Mouse (Mus musculus) hindbrain, postnatal 0 days (tissue): Measurements from ENCODE around the gene Fnbp1. TPM values are rescaled to one million over a fixed set of nuclear protein-coding genes. Genes with fewer than 3 reads are reported as not detected.

Experiments
- ATAC-seq: fragments of 200-750 bp; cut with Nextera tagmentation; 2 replicates; pipeline ENCODE4 v1.8.0; 2017; ENCODE audit warnings: mild to moderate bottlenecking, moderate TSS enrichment, moderate library complexity
- DNase-seq: peaks from one replicate; pipeline ENCODE4 v3.0.0-alpha.2; 2015; ENCODE audit warnings: low spot score
- H3K27ac ChIP-seq: fragments of 300-500 bp; sonication (generic); 2 replicates; pipeline ENCODE4 v1.5.1; 2014; ENCODE audit warnings: mild to moderate bottlenecking
- H3K27me3 ChIP-seq: fragments of 300-500 bp; sonication (generic); 2 replicates; pipeline ENCODE4 v1.6.1; 2014; ENCODE audit warnings: low read length, mixed read lengths; ENCODE audit not compliant: insufficient read depth
- H3K36me3 ChIP-seq: fragments of 300-500 bp; sonication (generic); 2 replicates; pipeline ENCODE4 v1.6.1; 2014; ENCODE audit warnings: low read length, mixed read lengths; ENCODE audit not compliant: insufficient read depth
- H3K4me1 ChIP-seq: fragments of 300-500 bp; sonication (generic); 2 replicates; pipeline ENCODE4 v1.6.1; 2014; ENCODE audit warnings: antibody characterized with exemption, low read length, mixed read lengths; ENCODE audit not compliant: insufficient read depth
- H3K4me2 ChIP-seq: fragments of 300-500 bp; sonication (generic); 2 replicates; pipeline ENCODE4 v1.6.1; 2014; ENCODE audit warnings: low read depth, mild to moderate bottlenecking, low read length, moderate library complexity, mixed read lengths
- H3K4me3 ChIP-seq: fragments of 300-500 bp; sonication (generic); 2 replicates; pipeline ENCODE4 v1.5.1; 2014; ENCODE audit warnings: low read length
- H3K9ac ChIP-seq: fragments of 300-500 bp; sonication (generic); replicated peaks from 2 replicates; pipeline ENCODE4 v1.6.1; 2014; ENCODE audit warnings: mild to moderate bottlenecking, low read length, moderate library complexity, mixed read lengths
- H3K9me3 ChIP-seq: fragments of 300-500 bp; sonication (generic); 2 replicates; pipeline ENCODE4 v1.6.1; 2016; ENCODE audit warnings: low read length, mixed read lengths
- CTCF ChIP-seq: IDR thresholded peaks from 2 replicates; pipeline ENCODE4 v1.5.1; 2016; ENCODE audit warnings: antibody characterized with exemption, control low read depth, low read depth
- WGBS: fragments of 180-500 bp; shearing (Covaris S2); extraction: QIAGEN DNeasy Blood & Tissue Kit; methylation state at CpG from one replicate; pipeline ENCODE4 v1.1.7; 2014; 5-methylcytosine and 5-hydroxymethylcytosine counted together
- polyA plus RNA-seq: library from polyadenylated mRNA; unstranded; fragments of >200 nt; fragmentation: Nextera tagmentation; extraction: Ambion mirVana; gene quantifications from 2 replicates; pipeline ENCODE4 v1.2.1, GENCODE M21; 2015
- total RNA-seq: library from RNA; depleted of rRNA; stranded (reverse); fragments of >200 nt; gene quantifications from 2 replicates; pipeline ENCODE4 v1.2.3, GENCODE M21; 2014; rRNA removed

Fnbp1 gene
- total and polyA plus RNA-seq, 2 experiments from 2014 or later, result 24.1 to 32.1 TPM

DNA sequence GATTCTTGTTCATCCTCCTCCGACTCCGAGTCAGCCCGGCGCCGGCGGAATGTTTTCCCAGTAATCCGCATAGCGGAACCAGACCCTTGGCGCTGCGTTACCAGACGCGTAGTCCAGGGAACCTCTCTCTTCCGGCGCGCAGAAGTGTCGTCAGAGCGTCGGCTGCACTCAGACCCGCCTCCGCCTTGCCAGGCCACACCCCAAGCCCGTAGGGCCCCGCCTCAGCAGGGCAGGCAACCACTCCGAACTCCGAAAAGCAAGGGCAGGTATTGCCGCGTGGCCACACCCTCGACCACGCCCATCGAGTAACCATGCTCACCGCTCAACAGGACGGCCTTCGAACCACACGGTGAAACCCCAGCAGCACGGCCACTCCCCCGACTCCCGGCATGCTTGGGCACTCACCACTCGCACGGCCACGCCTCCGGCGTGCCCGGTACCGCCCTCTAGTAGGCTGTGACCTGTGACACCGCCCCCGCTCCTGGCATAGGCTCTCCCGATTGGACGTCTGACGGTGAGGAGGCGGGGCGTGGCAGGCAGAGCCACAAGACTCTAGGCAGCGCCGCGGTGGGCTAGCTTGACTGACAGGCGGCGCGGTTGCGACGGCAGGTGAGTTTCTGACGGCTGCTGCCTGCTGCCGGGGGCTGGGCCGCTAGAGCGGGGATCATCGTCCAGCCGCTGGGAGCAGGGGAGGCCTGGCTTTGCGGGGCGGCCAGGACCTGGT is 159.9 kb downstream of the Fnbp1 start, which contains the start of the genes BC005624 and Usp20:
TSS of gene BC005624 (minus strand) at position 412 of the 724 bp plus-strand sequence.
TSS of gene Usp20 (plus strand) at position 490 of the 724 bp plus-strand sequence.
- peak within 1 kb of the TSS; percentile 62 for H3K4me2 ChIP-seq
- WGBS, result under 1% methylated on average over 66 of the region's 66 CpGs
- TF ChIP-seq CTCF, result peak; percentile 26; the same call in 1 of the 2 replicates
- peak; percentile 99 for ATAC-seq
- H3K4me3 ChIP-seq, result peak within 1 kb of the TSS; percentile 84
- peaks cover 20% of the 10 kb centered on the region for H3K36me3 ChIP-seq
- peak within 1 kb of the TSS; percentile 59 for H3K9ac ChIP-seq
- H3K27ac ChIP-seq, result peak within 1 kb of the TSS; percentile 65
- H3K9me3 ChIP-seq, result no peaks in the 10 kb centered on the region
- peak; percentile 99 for DNase-seq
- no peaks in the 10 kb centered on the region for H3K27me3 ChIP-seq
- H3K4me1 ChIP-seq, result no peaks in the 10 kb centered on the region

Other genes starting within 250 kb of the Fnbp1 start
- 3.6 and 13.3 TPM in 2 replicates for gene Ptges, start 212.1 kb downstream of the Fnbp1 start, total RNA-seq
- gene Ptges, start 212.1 kb downstream of the Fnbp1 start, polyA plus RNA-seq, result 8.4 and 9.0 TPM in 2 replicates
- gene Tor1b, start 189.0 kb downstream of the Fnbp1 start, total RNA-seq, result 22.9 and 25.4 TPM in 2 replicates
- gene Tor1b, start 189.0 kb downstream of the Fnbp1 start, polyA plus RNA-seq, result 18.7 and 20.4 TPM in 2 replicates
- 62.4 and 64.0 TPM in 2 replicates for gene Tor1a, start 174.1 kb downstream of the Fnbp1 start, total RNA-seq
- gene Tor1a, start 174.1 kb downstream of the Fnbp1 start, polyA plus RNA-seq, result 81.5 and 83.2 TPM in 2 replicates
- gene BC005624, start 159.8 kb downstream of the Fnbp1 start, total RNA-seq, result 19.7 and 22.2 TPM in 2 replicates
- 84.8 and 89.5 TPM in 2 replicates for gene BC005624, start 159.8 kb downstream of the Fnbp1 start, polyA plus RNA-seq
- gene Usp20, start 159.7 kb downstream of the Fnbp1 start, total RNA-seq, result 43.0 and 49.9 TPM in 2 replicates
- gene Usp20, start 159.7 kb downstream of the Fnbp1 start, polyA plus RNA-seq, result 30.4 and 32.0 TPM in 2 replicates
- 49.3 and 52.9 TPM in 2 replicates for gene Gpr107, start 10.3 kb upstream of the Fnbp1 start, total RNA-seq
- gene Gpr107, start 10.3 kb upstream of the Fnbp1 start, polyA plus RNA-seq, result 28.2 and 31.9 TPM in 2 replicates
- 185 and 190 TPM in 2 replicates for gene Ncs1, start 103.8 kb upstream of the Fnbp1 start, total RNA-seq
- 162 and 167 TPM in 2 replicates for gene Ncs1, start 103.8 kb upstream of the Fnbp1 start, polyA plus RNA-seq
- 0.68 TPM in 2 replicates for gene Hmcn2, start 172.4 kb upstream of the Fnbp1 start, total RNA-seq
- gene Hmcn2, start 172.4 kb upstream of the Fnbp1 start, polyA plus RNA-seq, result 0.16 and 0.54 TPM in 2 replicates